Mouse (Mus musculus): Measurements from ENCODE around the gene Itgal. TPM values are rescaled to one million over a fixed set of nuclear protein-coding genes. Genes with fewer than 3 reads are reported as not detected.

Itgal gene
- polyA plus RNA-seq, 1 experiment from 2014 or later, result 6.7 TPM

GRCm38 (mm10) chr7:127342332-127342731 lies 46.3 kb downstream of the Itgal start:
- H3K9me3 ChIP-seq (replicated peaks; ENCODE audit: control insufficient read depth, low read length), result no peaks in the 10 kb centered on the region
- no peak overlapping the region for H3K9ac ChIP-seq (ENCODE audit: low read depth, low read length)
- no peaks in the 10 kb centered on the region; the same call in 1 of the 2 replicates for H3K36me3 ChIP-seq (ENCODE audit: control insufficient read depth, insufficient read depth)
- H3K27ac ChIP-seq (ENCODE audit: low read length), result no peak overlapping the region
- H3K4me3 ChIP-seq (ENCODE audit: low read depth, low read length), result no peak overlapping the region
- H3K4me1 ChIP-seq (ENCODE audit: control insufficient read depth, low read depth, low read length), result peaks cover 21% of the 10 kb centered on the region
- no peak for ATAC-seq (ENCODE audit: low read depth)
- no peak overlapping the region for H3K4me2 ChIP-seq (ENCODE audit: low read depth, low read length)
- WGBS (ENCODE audit: insufficient replicate concordance), result 33% methylated on average over 4 of the region's 4 CpGs
- no peaks in the 10 kb centered on the region for H3K27me3 ChIP-seq (ENCODE audit: control insufficient read depth, insufficient read depth, low read depth, low read length)

- no peaks in the 10 kb centered on the region; the same call in 1 of the 2 replicates for H3K36me3 ChIP-seq (ENCODE audit: control insufficient read depth, insufficient read depth)
- no peaks in the 10 kb centered on the region for H3K27me3 ChIP-seq (ENCODE audit: control insufficient read depth, insufficient read depth, low read depth, low read length)
- ATAC-seq (ENCODE audit: low read depth), result no peak
- no peaks in the 10 kb centered on the region for H3K9me3 ChIP-seq (replicated peaks; ENCODE audit: control insufficient read depth, low read length)
- H3K4me3 ChIP-seq (ENCODE audit: low read depth, low read length), result no peak overlapping the region
- no peak overlapping the region for H3K9ac ChIP-seq (ENCODE audit: low read depth, low read length)
- H3K4me1 ChIP-seq (ENCODE audit: control insufficient read depth, low read depth, low read length), result peaks cover 21% of the 10 kb centered on the region
- 87% methylated on average over 7 of the region's 7 CpGs for WGBS (ENCODE audit: insufficient replicate concordance)
- no peak overlapping the region for H3K27ac ChIP-seq (ENCODE audit: low read length)
- no peak overlapping the region for H3K4me2 ChIP-seq (ENCODE audit: low read depth, low read length)
Observed at GRCm38 (mm10) chr7:127342888-127343287, 46.8 kb downstream of the Itgal start.

GRCm38 (mm10) chr7:127343351-127344019 lies 47.4 kb downstream of the Itgal start:
- no peak overlapping the region for H3K9ac ChIP-seq (ENCODE audit: low read depth, low read length)
- WGBS (ENCODE audit: insufficient replicate concordance), result 85% methylated on average over 38 of the region's 38 CpGs

GRCm38 (mm10) chr7:127344371-127344770 lies 48.3 kb downstream of the Itgal start:
- WGBS (ENCODE audit: insufficient replicate concordance), result 85% methylated on average over 8 of the region's 8 CpGs
- peak overlapping the region; percentile 80; the same call in 1 of the 2 replicates for H3K9ac ChIP-seq (ENCODE audit: low read depth, low read length)
- H3K9me3 ChIP-seq (replicated peaks; ENCODE audit: control insufficient read depth, low read length), result no peaks in the 10 kb centered on the region
- no peaks in the 10 kb centered on the region; the same call in 1 of the 2 replicates for H3K36me3 ChIP-seq (ENCODE audit: control insufficient read depth, insufficient read depth)
- H3K4me1 ChIP-seq (ENCODE audit: control insufficient read depth, low read depth, low read length), result peaks cover 21% of the 10 kb centered on the region
- peak overlapping the region; percentile 98 for H3K4me2 ChIP-seq (ENCODE audit: low read depth, low read length)
- H3K27ac ChIP-seq (ENCODE audit: low read length), result no peak overlapping the region
- ATAC-seq (ENCODE audit: low read depth), result no peak
- H3K4me3 ChIP-seq (ENCODE audit: low read depth, low read length), result peak overlapping the region; percentile 79
- no peaks in the 10 kb centered on the region for H3K27me3 ChIP-seq (ENCODE audit: control insufficient read depth, insufficient read depth, low read depth, low read length)

More at GRCm38 (mm10) chr7:127343351-127344019, 47.4 kb downstream of the Itgal start:
- no peak for ATAC-seq (ENCODE audit: low read depth)
- Histone ChIP-seq H3K4me3 (ENCODE audit: low read depth, low read length) (no peak overlapping the region), H3K4me1 (ENCODE audit: control insufficient read depth, low read depth, low read length) (peaks cover 21% of the 10 kb centered on the region), H3K27ac (ENCODE audit: low read length) (no peak overlapping the region), H3K27me3 (ENCODE audit: control insufficient read depth, insufficient read depth, low read depth, low read length) (no peaks in the 10 kb centered on the region), H3K9me3 (replicated peaks; ENCODE audit: control insufficient read depth, low read length) (no peaks in the 10 kb centered on the region), H3K4me2 (ENCODE audit: low read depth, low read length) (no peak overlapping the region), H3K36me3 (ENCODE audit: control insufficient read depth, insufficient read depth) (no peaks in the 10 kb centered on the region; the same call in 1 of the 2 replicates)

GRCm38 (mm10) chr7:127345092-127345491 lies 49.0 kb downstream of the Itgal start:
- Histone ChIP-seq H3K36me3 (ENCODE audit: control insufficient read depth, insufficient read depth) (no peaks in the 10 kb centered on the region; the same call in 1 of the 2 replicates), H3K9ac (ENCODE audit: low read depth, low read length) (peak overlapping the region; percentile 80), H3K4me1 (ENCODE audit: control insufficient read depth, low read depth, low read length) (peaks cover 21% of the 10 kb centered on the region), H3K4me2 (ENCODE audit: low read depth, low read length) (peak overlapping the region; percentile 98), H3K27me3 (ENCODE audit: control insufficient read depth, insufficient read depth, low read depth, low read length) (no peaks in the 10 kb centered on the region), H3K27ac (ENCODE audit: low read length) (peak overlapping the region; percentile 79), H3K9me3 (replicated peaks; ENCODE audit: control insufficient read depth, low read length) (no peaks in the 10 kb centered on the region), H3K4me3 (ENCODE audit: low read depth, low read length) (peak overlapping the region; percentile 79)
- ATAC-seq (ENCODE audit: low read depth), result peak; percentile 40
- under 1% methylated on average over 42 of the region's 42 CpGs for WGBS (ENCODE audit: insufficient replicate concordance)

- under 1% methylated on average over 59 of the region's 76 CpGs for WGBS (ENCODE audit: insufficient replicate concordance)
- ATAC-seq (ENCODE audit: low read depth), result peak; percentile 89
Observed at GRCm38 (mm10) chr7:127345512-127346325, 49.7 kb downstream of the Itgal start, which contains the start of gene Zfp768. Gene Zfp768, minus strand, starts transcription at chr7:127345589.

GRCm38 (mm10) chr7:127346676-127347075 lies 50.6 kb downstream of the Itgal start:
- Histone ChIP-seq H3K9ac (ENCODE audit: low read depth, low read length) (no peak overlapping the region), H3K27ac (ENCODE audit: low read length) (no peak overlapping the region), H3K4me1 (ENCODE audit: control insufficient read depth, low read depth, low read length) (peaks cover 21% of the 10 kb centered on the region), H3K4me3 (ENCODE audit: low read depth, low read length) (peak overlapping the region; percentile 79; the same call in 1 of the 2 replicates), H3K9me3 (replicated peaks; ENCODE audit: control insufficient read depth, low read length) (no peaks in the 10 kb centered on the region), H3K27me3 (ENCODE audit: control insufficient read depth, insufficient read depth, low read depth, low read length) (no peaks in the 10 kb centered on the region), H3K4me2 (ENCODE audit: low read depth, low read length) (peak overlapping the region; percentile 98), H3K36me3 (ENCODE audit: control insufficient read depth, insufficient read depth) (no peaks in the 10 kb centered on the region; the same call in 1 of the 2 replicates)
- 16% methylated on average over 8 of the region's 8 CpGs for WGBS (ENCODE audit: insufficient replicate concordance)
- ATAC-seq (ENCODE audit: low read depth), result no peak

More at GRCm38 (mm10) chr7:127345512-127346325, 49.7 kb downstream of the Itgal start, which contains the start of gene Zfp768:
- no peaks in the 10 kb centered on the region for H3K27me3 ChIP-seq (ENCODE audit: control insufficient read depth, insufficient read depth, low read depth, low read length)
- H3K9me3 ChIP-seq (replicated peaks; ENCODE audit: control insufficient read depth, low read length), result no peaks in the 10 kb centered on the region
- peak within 1 kb of the TSS; percentile 79 for H3K4me3 ChIP-seq (ENCODE audit: low read depth, low read length)
- peak within 1 kb of the TSS; percentile 79 for H3K27ac ChIP-seq (ENCODE audit: low read length)
- H3K4me2 ChIP-seq (ENCODE audit: low read depth, low read length), result peak within 1 kb of the TSS; percentile 98
- H3K36me3 ChIP-seq (ENCODE audit: control insufficient read depth, insufficient read depth), result no peaks in the 10 kb centered on the region; the same call in 1 of the 2 replicates
- peak within 1 kb of the TSS; percentile 80 for H3K9ac ChIP-seq (ENCODE audit: low read depth, low read length)
- H3K4me1 ChIP-seq (ENCODE audit: control insufficient read depth, low read depth, low read length), result peaks cover 21% of the 10 kb centered on the region

- H3K27me3 ChIP-seq (ENCODE audit: control insufficient read depth, insufficient read depth, low read depth, low read length), result no peaks in the 10 kb centered on the region
- no peak overlapping the region for H3K9ac ChIP-seq (ENCODE audit: low read depth, low read length)
- H3K27ac ChIP-seq (ENCODE audit: low read length), result no peak overlapping the region
- peaks cover 5% of the 10 kb centered on the region for H3K4me1 ChIP-seq (ENCODE audit: control insufficient read depth, low read depth, low read length)
- no peak overlapping the region for H3K4me2 ChIP-seq (ENCODE audit: low read depth, low read length)
- WGBS (ENCODE audit: insufficient replicate concordance), result 37% methylated on average over 5 of the region's 5 CpGs
- no peak for ATAC-seq (ENCODE audit: low read depth)
- no peaks in the 10 kb centered on the region for H3K9me3 ChIP-seq (replicated peaks; ENCODE audit: control insufficient read depth, low read length)
- H3K36me3 ChIP-seq (ENCODE audit: control insufficient read depth, insufficient read depth), result no peaks in the 10 kb centered on the region
- H3K4me3 ChIP-seq (ENCODE audit: low read depth, low read length), result no peak overlapping the region
Observed at GRCm38 (mm10) chr7:127351230-127352004, 55.4 kb downstream of the Itgal start.
